Mouse (Mus musculus) MEL (cell line): ENCODE results near the gene Plcb4.

ENCODE experiments used
- CHD1 ChIP-seq: IDR thresholded peaks from 2 replicates; pipeline ENCODE4 v1.6.1; 2012; ENCODE audit warnings: low read depth, mild to moderate bottlenecking, inconsistent platforms, low read length, improper control_type of control experiment
- CTCF ChIP-seq, 3 experiments: IDR thresholded peaks in 2 of 3; conservative IDR thresholded peaks in 1 of 3; 2 replicates each; pipeline ENCODE4 v1.5.1; 2011 to 2012; ENCODE audit warnings: low read length in 3 of 3, low read depth in 2 of 3, mild to moderate bottlenecking in 2 of 3, improper control_type of control experiment in 1 of 3, inconsistent platforms in 1 of 3, mixed read lengths in 1 of 3, moderate library complexity in 1 of 3; ENCODE audit not compliant: control insufficient read depth in 1 of 3, insufficient read depth in 1 of 3, poor library complexity in 1 of 3, severe bottlenecking in 1 of 3
- EP300 ChIP-seq, 2 experiments: IDR thresholded peaks; 2 replicates each; pipeline ENCODE4 v1.6.1; 2011; ENCODE audit warnings: improper control_type of control experiment in 2 of 2, low read length in 2 of 2, low read depth in 1 of 2, mild to moderate bottlenecking in 1 of 2
- ETS1 ChIP-seq: IDR thresholded peaks from 2 replicates; pipeline ENCODE4 v1.6.1; 2012; ENCODE audit warnings: low read depth, mild to moderate bottlenecking, inconsistent platforms, low read length, improper control_type of control experiment, moderate library complexity
- GATA1 ChIP-seq: IDR thresholded peaks from 2 replicates; pipeline ENCODE4 v1.6.1; 2011; ENCODE audit warnings: low read depth, low read length, improper control_type of control experiment
- POLR2AphosphoS2 ChIP-seq: IDR thresholded peaks from 2 replicates; pipeline ENCODE4 v1.6.1; 2011; ENCODE audit warnings: low read length, improper control_type of control experiment
- RAD21 ChIP-seq: IDR thresholded peaks from 2 replicates; pipeline ENCODE4 v1.6.1; 2011; ENCODE audit warnings: mild to moderate bottlenecking, low read depth, low read length, improper control_type of control experiment
- USF2 ChIP-seq, 2 experiments: IDR thresholded peaks; 2 replicates each; pipeline ENCODE4 v1.6.1; 2011 to 2012; ENCODE audit warnings: improper control_type of control experiment in 2 of 2, low read length in 2 of 2, borderline replicate concordance in 1 of 2, inconsistent platforms in 1 of 2, low read depth in 1 of 2, mild to moderate bottlenecking in 1 of 2; ENCODE audit not compliant: insufficient read depth in 1 of 2
- ZC3H11A ChIP-seq: IDR thresholded peaks from 2 replicates; pipeline ENCODE4 v1.6.1; 2012; ENCODE audit warnings: low read depth, mild to moderate bottlenecking, inconsistent platforms, low read length, improper control_type of control experiment
- ZKSCAN1 ChIP-seq: IDR thresholded peaks from 2 replicates; pipeline ENCODE4 v1.6.1; 2012; ENCODE audit warnings: low read depth, mild to moderate bottlenecking, inconsistent platforms, low read length, improper control_type of control experiment, moderate library complexity
- ZNF384 ChIP-seq: IDR thresholded peaks from 2 replicates; pipeline ENCODE4 v1.6.1; 2012; ENCODE audit warnings: low read depth, mild to moderate bottlenecking, inconsistent platforms, low read length, improper control_type of control experiment

DNA sequence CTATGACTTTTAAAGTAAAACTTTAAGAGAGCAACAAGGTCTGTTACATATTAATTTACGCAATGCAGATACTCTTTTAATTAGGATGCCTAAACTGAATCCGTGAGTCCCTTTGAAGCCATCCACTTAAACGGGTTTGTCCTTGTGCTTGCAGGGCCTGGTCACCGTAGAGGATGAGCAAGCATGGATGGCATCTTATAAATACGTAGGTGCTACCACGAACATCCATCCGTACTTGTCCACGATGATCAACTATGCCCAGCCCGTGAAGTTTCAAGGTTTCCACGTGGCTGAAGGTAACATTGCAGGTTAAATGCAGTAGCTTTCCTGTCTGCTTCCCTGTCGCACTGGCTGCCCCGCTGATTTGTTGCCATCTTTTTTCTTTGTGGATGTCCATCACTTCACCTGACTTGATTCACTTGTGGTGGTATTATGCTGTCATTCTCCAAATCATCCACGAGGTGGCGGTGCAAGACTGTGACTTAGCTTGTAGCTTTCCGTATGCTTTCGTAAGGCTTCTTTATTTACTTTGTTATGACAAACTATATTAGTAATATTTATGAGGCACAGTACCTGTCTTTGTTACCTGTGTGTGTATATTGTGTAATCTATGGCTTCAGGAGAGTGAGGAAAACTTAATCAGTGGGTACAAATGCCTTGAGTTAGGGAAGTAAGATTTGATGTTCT lies 308.2 kb downstream of the Plcb4 start:
- TF ChIP-seq ETS1 (no peak), ZC3H11A (peak; percentile 34; the same call in 1 of the 2 replicates), RAD21 (peak; percentile 60), ZNF384 (no peak), CHD1 (no peak), GATA1 (no peak), EP300 (IDR thresholded peaks at IDR 0.05; ENCODE audit: low read depth in 1 of 2, low read length in 2 of 2) (no peak), CTCF (IDR thresholded peaks at IDR 0.05 in 2 of 3, conservative IDR thresholded peaks at IDR 0.05 in 1 of 3; ENCODE audit: control insufficient read depth in 1 of 3, insufficient read depth in 1 of 3, low read depth in 2 of 3, low read length in 3 of 3, poor library complexity in 1 of 3, severe bottlenecking in 1 of 3) (peak; percentile 45 to 60 (median 49)), ZKSCAN1 (no peak), POLR2AphosphoS2 (no peak), USF2 (IDR thresholded peaks at IDR 0.05; ENCODE audit: borderline replicate concordance in 1 of 2, insufficient read depth in 1 of 2, low read depth in 1 of 2, low read length in 2 of 2) (no peak)
